Mouse (Mus musculus) heart, adult 11 months (tissue): ENCODE data around the gene Cyp4a29.
"Not testable (repeated sequence)": the region's sequence is repeated elsewhere in the genome, so short reads cannot be mapped to it uniquely, and the experiment has no call there.

Source experiments
- DNase-seq: peaks from one replicate; pipeline ENCODE4 v3.0.0; 2022

Cyp4a29 gene

GRCm38 (mm10) chr4:115241784-115242183, at the start of gene Cyp4a29:
Cyp4a29 (plus strand) TSS chr4:115242084.
- DNase-seq: no peak

- peak; percentile 63 for DNase-seq
Observed at GRCm38 (mm10) chr4:115232901-115233300, 9.0 kb upstream of the Cyp4a29 start.

- DNase-seq: peak; percentile 55
Observed at GRCm38 (mm10) chr4:115236462-115237096, 5.3 kb upstream of the Cyp4a29 start.

- not testable (repeated sequence) for DNase-seq
Observed at GRCm38 (mm10) chr4:115264687-115265569, 23.0 kb downstream of the Cyp4a29 start.

- DNase-seq: peak; percentile 72
Observed at GRCm38 (mm10) chr4:115278215-115278982, 36.5 kb downstream of the Cyp4a29 start.

- peak; percentile 14 for DNase-seq
Observed at GRCm38 (mm10) chr4:115280342-115280741, 38.5 kb downstream of the Cyp4a29 start.

DNA sequence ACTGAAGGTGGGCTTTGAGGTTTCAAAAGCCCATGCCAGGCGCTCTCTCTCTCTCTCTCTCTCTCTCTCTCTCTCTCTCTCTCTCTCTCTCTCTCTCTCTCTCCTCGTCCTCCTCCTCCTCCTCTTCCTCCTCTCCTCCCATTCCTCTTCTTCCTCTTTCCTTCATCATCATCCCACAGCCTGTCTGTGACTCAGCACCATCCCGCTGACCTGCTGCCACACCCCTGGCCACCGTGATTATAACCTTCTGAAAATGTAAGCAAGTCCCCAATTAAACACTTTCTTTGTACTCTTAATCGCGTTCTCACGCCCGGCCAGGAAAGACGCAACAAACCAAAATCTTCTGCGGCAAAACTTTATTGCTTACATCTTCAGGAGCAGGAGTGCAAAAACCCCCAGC, 38.9 kb downstream of the Cyp4a29 start:
- peak; percentile 12 for DNase-seq

- DNase-seq: peak; percentile 13
Observed at GRCm38 (mm10) chr4:115281231-115281767, 39.4 kb downstream of the Cyp4a29 start.

GRCm38 (mm10) chr4:115298746-115299145, 56.9 kb downstream of the Cyp4a29 start, which contains the start of gene Cyp4a12a:
Cyp4a12a (plus strand) TSS chr4:115299046.
- DNase-seq: not testable (repeated sequence)
